Mouse (Mus musculus) midbrain, embryonic 13.5 days (tissue): Measurements from ENCODE around the gene Dock3. TPM values are rescaled to one million over a fixed set of nuclear protein-coding genes. Genes with fewer than 3 reads are reported as not detected.

Source experiments
- ATAC-seq: fragments of 200-750 bp; cut with Nextera tagmentation; 2 replicates; pipeline ENCODE4 v1.8.0; 2017; ENCODE audit warnings: mild to moderate bottlenecking, moderate TSS enrichment, moderate library complexity
- H3K27ac ChIP-seq: fragments of 300-500 bp; sonication (generic); 2 replicates; pipeline ENCODE4 v1.5.1; 2015; ENCODE audit warnings: inconsistent platforms, mild to moderate bottlenecking, moderate library complexity
- H3K27me3 ChIP-seq: fragments of 300-500 bp; sonication (generic); 2 replicates; pipeline ENCODE4 v1.6.1; 2015; ENCODE audit warnings: mild to moderate bottlenecking, inconsistent platforms
- H3K36me3 ChIP-seq: fragments of 300-500 bp; sonication (generic); 2 replicates; pipeline ENCODE4 v1.6.1; 2015; ENCODE audit warnings: mild to moderate bottlenecking, inconsistent platforms
- H3K4me1 ChIP-seq: fragments of 300-500 bp; sonication (generic); replicated peaks from 2 replicates; pipeline ENCODE4 v1.6.1; 2015; ENCODE audit warnings: inconsistent platforms
- H3K4me2 ChIP-seq: fragments of 300-500 bp; sonication (generic); replicated peaks from 2 replicates; pipeline ENCODE4 v1.6.1; 2015; ENCODE audit warnings: moderate library complexity, mild to moderate bottlenecking, inconsistent platforms
- H3K4me3 ChIP-seq: fragments of 300-500 bp; sonication (generic); replicated peaks from 2 replicates; pipeline ENCODE4 v1.5.1; 2015; ENCODE audit warnings: mild to moderate bottlenecking, inconsistent platforms
- H3K9ac ChIP-seq: fragments of 300-500 bp; sonication (generic); replicated peaks from 2 replicates; pipeline ENCODE4 v1.6.1; 2015; ENCODE audit warnings: mild to moderate bottlenecking, inconsistent platforms
- H3K9me3 ChIP-seq: fragments of 300-500 bp; sonication (generic); 2 replicates; pipeline ENCODE4 v1.6.1; 2016; ENCODE audit warnings: mild to moderate bottlenecking, inconsistent platforms
- WGBS: fragments of 180-500 bp; shearing (Covaris S2); methylation state at CpG from one replicate; pipeline ENCODE4 v1.1.7; 2015; 5-methylcytosine and 5-hydroxymethylcytosine counted together
- polyA plus RNA-seq: library from polyadenylated mRNA; unstranded; fragments of >200 nt; fragmentation: Nextera tagmentation; extraction: Ambion mirVana; gene quantifications from 2 replicates; pipeline ENCODE4 v1.2.1, GENCODE M21; 2015

The Dock3 gene
- polyA plus RNA-seq, 1 experiment from 2014 or later: 20.2 TPM

GRCm38 (mm10) chr9:107271177-107271938 is 39.6 kb upstream of the Dock3 start:
- Histone ChIP-seq H3K4me2 (no peak overlapping the region), H3K27ac (no peak overlapping the region), H3K27me3 (no peaks in the 10 kb centered on the region), H3K4me1 (no peaks in the 10 kb centered on the region), H3K9me3 (no peaks in the 10 kb centered on the region), H3K36me3 (no peaks in the 10 kb centered on the region), H3K9ac (no peak overlapping the region), H3K4me3 (no peak overlapping the region)
- 80% methylated on average over 7 of the region's 7 CpGs for WGBS
- no peak for ATAC-seq

DNA sequence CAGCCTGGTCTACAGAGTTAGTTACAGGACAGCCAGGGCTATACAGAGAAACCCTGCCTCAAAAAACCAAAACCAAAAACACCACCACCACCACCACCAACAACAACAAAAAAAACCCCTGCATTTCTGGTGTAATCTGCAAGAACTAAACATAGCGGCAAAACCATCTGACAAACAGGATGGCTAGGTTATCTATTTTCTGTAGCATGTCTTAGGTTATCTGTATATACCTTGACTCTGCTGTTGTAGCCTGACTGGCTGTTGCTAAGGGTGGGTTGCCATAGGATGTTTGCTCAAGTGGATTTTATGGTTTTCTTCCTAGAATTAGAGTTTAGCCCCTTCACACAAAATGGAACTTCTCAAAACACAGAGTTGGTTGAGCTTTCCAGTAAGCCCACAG is 38.1 kb upstream of the Dock3 start:
- no peak overlapping the region for H3K9ac ChIP-seq
- H3K4me3 ChIP-seq: no peak overlapping the region
- 98% methylated on average over 1 of the region's 1 CpGs for WGBS
- no peak for ATAC-seq
- H3K36me3 ChIP-seq: no peaks in the 10 kb centered on the region
- no peaks in the 10 kb centered on the region for H3K27me3 ChIP-seq
- H3K4me2 ChIP-seq: no peak overlapping the region
- H3K27ac ChIP-seq: no peak overlapping the region
- H3K9me3 ChIP-seq: no peaks in the 10 kb centered on the region
- H3K4me1 ChIP-seq: no peaks in the 10 kb centered on the region

DNA sequence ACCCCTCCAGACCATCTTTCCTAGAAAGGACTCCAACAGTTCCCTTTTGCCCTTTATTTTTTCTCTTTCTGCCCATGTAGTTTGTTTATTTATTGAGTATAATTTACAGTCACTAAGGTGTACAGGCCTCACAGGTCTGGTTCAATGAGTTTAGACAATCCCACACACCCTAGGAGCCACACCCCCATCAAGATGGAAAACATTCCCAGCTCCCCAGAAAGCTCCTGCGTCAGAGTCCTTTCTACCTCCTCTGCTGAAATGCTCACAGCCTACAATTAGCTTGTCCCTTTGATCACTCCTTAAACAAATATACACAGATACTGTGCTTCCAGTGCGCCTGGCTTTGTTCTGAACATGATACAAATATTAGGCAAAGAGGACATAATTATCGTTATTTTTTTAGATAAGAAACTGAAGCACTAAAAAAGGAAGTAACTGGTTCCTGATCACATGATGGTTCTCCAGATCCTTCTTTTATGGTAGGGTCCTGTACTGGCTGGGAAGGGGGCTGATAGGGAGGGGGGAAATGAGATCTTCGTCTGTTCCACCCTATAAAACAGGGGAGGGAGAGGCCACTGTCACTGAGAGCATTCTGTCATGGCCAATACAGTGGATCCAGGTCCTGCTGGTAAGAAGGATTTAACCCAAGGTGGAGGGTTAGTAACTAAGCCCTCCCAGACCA is 36.2 kb upstream of the Dock3 start:
- Histone ChIP-seq H3K27ac (no peak overlapping the region), H3K9me3 (no peaks in the 10 kb centered on the region), H3K4me1 (no peaks in the 10 kb centered on the region), H3K27me3 (no peaks in the 10 kb centered on the region), H3K4me2 (no peak overlapping the region), H3K36me3 (no peaks in the 10 kb centered on the region), H3K9ac (no peak overlapping the region), H3K4me3 (no peak overlapping the region)
- no peak for ATAC-seq
- 73% methylated on average over 4 of the region's 4 CpGs for WGBS

GRCm38 (mm10) chr9:107267028-107267427 is 35.3 kb upstream of the Dock3 start:
- 88% methylated on average over 1 of the region's 1 CpGs for WGBS

DNA sequence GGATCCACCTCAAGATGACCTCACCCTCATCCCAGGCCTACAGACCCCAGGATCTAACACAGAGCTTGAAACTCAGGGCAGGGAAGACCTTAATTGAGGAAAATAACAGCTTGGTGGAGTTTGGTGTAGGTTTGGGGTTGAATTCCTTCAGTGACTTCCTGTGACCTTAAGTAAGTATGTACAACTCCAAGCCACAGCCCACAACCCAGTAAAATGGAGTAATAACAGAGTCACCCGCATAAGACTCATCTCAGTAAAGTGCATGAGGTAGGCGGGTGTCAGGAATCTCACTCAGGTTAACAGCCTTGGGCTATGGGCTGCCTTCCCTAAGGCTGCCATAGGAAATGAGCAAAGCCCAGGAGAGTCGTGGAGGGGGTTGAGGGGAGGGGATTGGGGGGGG is 33.0 kb upstream of the Dock3 start:
- ATAC-seq: no peak
- no peaks in the 10 kb centered on the region for H3K4me1 ChIP-seq
- H3K4me2 ChIP-seq: no peak overlapping the region
- no peak overlapping the region for H3K9ac ChIP-seq
- H3K27ac ChIP-seq: no peak overlapping the region
- 68% methylated on average over 3 of the region's 3 CpGs for WGBS
- no peaks in the 10 kb centered on the region for H3K36me3 ChIP-seq
- H3K4me3 ChIP-seq: no peak overlapping the region
- no peaks in the 10 kb centered on the region for H3K9me3 ChIP-seq
- no peaks in the 10 kb centered on the region for H3K27me3 ChIP-seq

More at GRCm38 (mm10) chr9:107267028-107267427, 35.3 kb upstream of the Dock3 start:
- no peak for ATAC-seq
- H3K4me3 ChIP-seq: no peak overlapping the region
- H3K4me2 ChIP-seq: no peak overlapping the region
- H3K27ac ChIP-seq: no peak overlapping the region
- H3K36me3 ChIP-seq: no peaks in the 10 kb centered on the region
- no peak overlapping the region for H3K9ac ChIP-seq
- no peaks in the 10 kb centered on the region for H3K4me1 ChIP-seq
- no peaks in the 10 kb centered on the region for H3K9me3 ChIP-seq
- H3K27me3 ChIP-seq: no peaks in the 10 kb centered on the region

GRCm38 (mm10) chr9:107263912-107264311 is 32.2 kb upstream of the Dock3 start:
- ATAC-seq: no peak
- Histone ChIP-seq H3K4me2 (no peak overlapping the region), H3K4me3 (no peak overlapping the region), H3K4me1 (no peaks in the 10 kb centered on the region), H3K27ac (no peak overlapping the region), H3K36me3 (no peaks in the 10 kb centered on the region), H3K9ac (no peak overlapping the region), H3K27me3 (no peaks in the 10 kb centered on the region), H3K9me3 (no peaks in the 10 kb centered on the region)
- WGBS: 87% methylated on average over 5 of the region's 5 CpGs

- no peak overlapping the region for H3K4me3 ChIP-seq
- H3K4me1 ChIP-seq: no peaks in the 10 kb centered on the region
- no peak overlapping the region for H3K27ac ChIP-seq
- no peak for ATAC-seq
- H3K27me3 ChIP-seq: no peaks in the 10 kb centered on the region
- no peak overlapping the region for H3K9ac ChIP-seq
- H3K36me3 ChIP-seq: no peaks in the 10 kb centered on the region
- WGBS: 77% methylated on average over 7 of the region's 7 CpGs
- H3K4me2 ChIP-seq: no peak overlapping the region
- H3K9me3 ChIP-seq: no peaks in the 10 kb centered on the region
Measured at GRCm38 (mm10) chr9:107262375-107262774, 30.7 kb upstream of the Dock3 start.

GRCm38 (mm10) chr9:107261792-107262191 is 30.1 kb upstream of the Dock3 start:
- H3K27ac ChIP-seq: no peak overlapping the region
- no peaks in the 10 kb centered on the region for H3K4me1 ChIP-seq
- ATAC-seq: no peak
- 88% methylated on average over 6 of the region's 6 CpGs for WGBS
- H3K4me2 ChIP-seq: no peak overlapping the region
- no peaks in the 10 kb centered on the region for H3K9me3 ChIP-seq
- no peak overlapping the region for H3K4me3 ChIP-seq
- no peak overlapping the region for H3K9ac ChIP-seq
- no peaks in the 10 kb centered on the region for H3K27me3 ChIP-seq
- no peaks in the 10 kb centered on the region for H3K36me3 ChIP-seq

- H3K9me3 ChIP-seq: no peaks in the 10 kb centered on the region
- peaks cover 5% of the 10 kb centered on the region for H3K4me1 ChIP-seq
- 0 out of 2 replicates have a peak overlapping the region, but pooled peaks have one; percentile 14 for H3K9ac ChIP-seq
- no peak overlapping the region for H3K4me2 ChIP-seq
- H3K4me3 ChIP-seq: no peak overlapping the region
- H3K27me3 ChIP-seq: no peaks in the 10 kb centered on the region
- ATAC-seq: no peak
- WGBS: 68% methylated on average over 8 of the region's 8 CpGs
- no peak overlapping the region for H3K27ac ChIP-seq
- H3K36me3 ChIP-seq: no peaks in the 10 kb centered on the region
Measured at GRCm38 (mm10) chr9:107260836-107261235, 29.1 kb upstream of the Dock3 start.

DNA sequence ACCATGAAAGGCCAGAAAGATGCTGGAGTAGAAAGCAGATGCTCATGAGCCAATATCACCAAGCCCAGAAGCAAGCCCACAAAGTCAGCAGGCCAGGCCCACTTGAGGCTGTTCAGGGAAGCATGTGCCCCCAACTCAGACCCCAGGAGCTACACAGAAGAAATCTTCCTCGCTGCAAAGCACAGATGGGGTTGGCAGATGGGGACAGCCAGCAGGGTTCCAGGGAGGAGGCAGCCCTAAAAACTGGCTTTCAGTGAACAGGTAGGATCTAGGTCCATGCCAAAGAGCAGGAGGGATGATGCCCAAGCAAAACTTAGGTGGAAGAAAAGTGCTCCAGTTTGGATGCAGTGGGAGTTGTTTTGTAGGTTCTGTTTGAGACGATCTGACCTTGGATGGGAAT is 28.7 kb upstream of the Dock3 start:
- no peak for ATAC-seq
- H3K9ac ChIP-seq: no peak overlapping the region
- H3K9me3 ChIP-seq: no peaks in the 10 kb centered on the region
- peaks cover 9% of the 10 kb centered on the region for H3K4me1 ChIP-seq
- no peak overlapping the region for H3K4me3 ChIP-seq
- no peaks in the 10 kb centered on the region for H3K36me3 ChIP-seq
- H3K27ac ChIP-seq: no peak overlapping the region
- H3K4me2 ChIP-seq: no peak overlapping the region
- WGBS: 80% methylated on average over 2 of the region's 2 CpGs
- no peaks in the 10 kb centered on the region for H3K27me3 ChIP-seq

DNA sequence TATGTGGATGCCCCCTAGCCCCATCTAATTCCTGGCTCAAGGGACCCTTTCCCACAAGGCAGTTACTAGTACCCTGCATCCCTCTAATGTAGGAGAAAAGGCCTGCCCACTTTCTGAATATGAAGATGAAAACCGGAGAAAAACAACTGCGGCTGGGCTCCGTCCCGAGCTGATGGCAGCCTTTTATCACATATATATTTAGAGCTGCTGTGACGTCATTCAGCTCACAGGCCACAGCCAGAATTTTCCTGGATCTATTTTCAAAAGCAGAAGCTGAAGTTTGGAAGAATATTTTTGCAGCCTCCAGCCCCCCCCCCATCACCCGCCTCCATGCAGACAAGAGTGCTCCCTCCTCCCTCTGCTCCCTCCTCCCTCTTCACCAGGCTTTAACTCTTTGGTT is 27.9 kb upstream of the Dock3 start:
- Histone ChIP-seq H3K27ac (no peak overlapping the region), H3K9me3 (no peaks in the 10 kb centered on the region), H3K4me2 (no peak overlapping the region), H3K27me3 (no peaks in the 10 kb centered on the region), H3K9ac (no peak overlapping the region), H3K36me3 (no peaks in the 10 kb centered on the region), H3K4me1 (peaks cover 17% of the 10 kb centered on the region), H3K4me3 (no peak overlapping the region)
- 84% methylated on average over 6 of the region's 6 CpGs for WGBS
- no peak for ATAC-seq

GRCm38 (mm10) chr9:107255596-107255995 is 23.9 kb upstream of the Dock3 start:
- H3K27ac ChIP-seq: peak overlapping the region; percentile 68
- no peak overlapping the region for H3K4me2 ChIP-seq
- peak; percentile 56 for ATAC-seq
- H3K9ac ChIP-seq: no peak overlapping the region
- H3K4me3 ChIP-seq: no peak overlapping the region
- peaks cover 34% of the 10 kb centered on the region for H3K4me1 ChIP-seq
- no peaks in the 10 kb centered on the region for H3K9me3 ChIP-seq
- H3K36me3 ChIP-seq: no peaks in the 10 kb centered on the region
- 29% methylated on average over 3 of the region's 3 CpGs for WGBS
- H3K27me3 ChIP-seq: no peaks in the 10 kb centered on the region
